ENCODE assay signal across 21 mouse cellular contexts in the genomic region with DNA sequence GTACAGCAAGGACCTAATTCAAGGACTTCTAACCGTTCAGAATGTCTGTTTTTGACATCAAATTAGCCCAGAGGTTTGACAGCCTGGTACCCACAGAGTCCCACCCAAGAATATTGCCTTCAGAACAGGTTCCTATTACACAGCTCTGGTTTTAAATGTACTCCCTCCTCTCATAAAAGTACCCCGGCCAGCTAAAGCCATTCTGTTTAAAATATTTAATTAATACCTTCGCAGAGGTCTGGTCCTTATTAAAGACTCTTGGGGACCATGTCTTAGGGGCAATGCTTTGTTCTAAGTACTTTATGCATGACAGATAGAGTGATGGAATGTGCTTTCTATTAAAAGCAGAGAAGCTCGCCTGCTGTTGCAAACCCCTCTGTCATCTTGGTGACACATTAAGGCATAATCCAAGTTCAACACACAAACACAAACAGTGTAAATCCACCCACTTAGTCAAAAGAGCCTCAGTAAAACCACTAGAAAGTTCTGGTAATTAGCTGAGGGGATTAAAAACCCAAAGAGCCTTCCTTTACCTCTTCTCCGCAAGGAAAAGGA.
DNase-seq lines count a peak whose midpoint lies in the region; ATAC-seq lines count a peak whose summit lies in the region.
"Had no signal": no experiment of that assay in that cellular context is flagged by ENCODE, and none has a peak within 500 bp of the region (broad histone marks: within the 10 kb centered on the region; RNA-seq: fewer than 3 reads in every experiment).

No protein-coding gene starts in this region.

- ATAC-seq in limb, embryonic 12.5 days (ENCODE audit: insufficient number of reproducible peaks, insufficient read depth, low FRiP score, low TSS enrichment, low read depth), result peak; percentile 56; the same call in 1 of the 2 replicates
- ATAC-seq: forebrain, embryonic 14.5 days; intestine, embryonic 16.5 days had no signal

- WGBS in limb, embryonic 12.5 days, result 8% methylated on average over 5 of the region's 5 CpGs

- no peak overlapping the region for H3K4me3 ChIP-seq in limb, embryonic 12.5 days (replicated peaks)
- H3K4me3 ChIP-seq: embryonic facial prominence, embryonic 12.5 days; heart, adult 2 months; heart, embryonic 12.5 days; hindbrain, embryonic 10.5 days had no signal

- DNase-seq in embryo, embryonic 11 days, result peak; percentile 33
- DNase-seq in embryo, embryonic 9.5 days (ENCODE audit: extremely low spot score), result no peak
- DNase-seq in Muller cell, postnatal 12 days (ENCODE audit: inconsistent ontology term), result peak; percentile 18
- DNase-seq in forelimb bud, embryonic 11.5 days (ENCODE audit: low read depth, low spot score), result peak; percentile 65
- no peak for DNase-seq in adrenal gland, postnatal 4 days (ENCODE audit: low spot score in 2 of 2)
- no peak for DNase-seq in lung, postnatal 25 days (ENCODE audit: low spot score)
- no peak for DNase-seq in urinary bladder, postnatal 4 days (ENCODE audit: low spot score in 2 of 2)
- DNase-seq: adrenal gland, adult 2 months; adrenal gland, postnatal 25 days; cerebellum, adult 2 months; cerebellum, postnatal 10 days; gastrocnemius, postnatal 10 days; heart, adult 2 months had no signal

- peak overlapping the region; percentile 23; the same call in 1 of the 2 replicates for H3K4me2 ChIP-seq in limb, embryonic 12.5 days
- H3K4me2 ChIP-seq: embryonic facial prominence, embryonic 12.5 days; heart, embryonic 12.5 days; hindbrain, embryonic 14.5 days had no signal

- 0 out of 2 replicates have a peak, but pooled peaks cover 5% of the 10 kb centered on the region for H3K27me3 ChIP-seq in limb, embryonic 12.5 days
- H3K27me3 ChIP-seq: CH12.LX; embryonic facial prominence, embryonic 12.5 days; heart, embryonic 12.5 days had no signal

- H3K9me3 ChIP-seq in limb, embryonic 12.5 days, result no peaks in the 10 kb centered on the region
- H3K9me3 ChIP-seq: embryonic facial prominence, embryonic 12.5 days; hindbrain, embryonic 10.5 days had no signal

- H3K36me3 ChIP-seq in limb, embryonic 12.5 days, result no peaks in the 10 kb centered on the region
- H3K36me3 ChIP-seq: embryonic facial prominence, embryonic 12.5 days; heart, embryonic 12.5 days; hindbrain, embryonic 10.5 days had no signal

- H3K4me1 ChIP-seq in limb, embryonic 12.5 days (replicated peaks), result peaks cover 16% of the 10 kb centered on the region

- H3K9ac ChIP-seq in limb, embryonic 12.5 days (replicated peaks), result no peak overlapping the region
- H3K9ac ChIP-seq: embryonic facial prominence, embryonic 12.5 days; heart, embryonic 12.5 days; hindbrain, embryonic 14.5 days had no signal

- H3K27ac ChIP-seq in limb, embryonic 12.5 days, result peak overlapping the region; percentile 75; the same call in 1 of the 2 replicates
- H3K27ac ChIP-seq: embryonic facial prominence, embryonic 12.5 days; heart, adult 2 months; hindbrain, embryonic 10.5 days; hindbrain, embryonic 14.5 days had no signal

Comparison
In these comparisons a context has a peak if more than half of its experiments do, and no peak if none do; other contexts are left out.
1. DNase-seq: peak in embryo, embryonic 11 days (single experiment), Muller cell, postnatal 12 days (single experiment) and forelimb bud, embryonic 11.5 days (single experiment); none in embryo, embryonic 9.5 days (single experiment), adrenal gland, postnatal 4 days (0 of 2), lung, postnatal 25 days (single experiment) and urinary bladder, postnatal 4 days (0 of 2).